Mouse (Mus musculus) intestine, embryonic 16.5 days (tissue): ENCODE measurements around the gene Pnmt. TPM values are rescaled to one million over a fixed set of nuclear protein-coding genes. Genes with fewer than 3 reads are reported as not detected.

Experiments
- ATAC-seq: fragments of 200-750 bp; cut with Nextera tagmentation; 2 replicates; pipeline ENCODE4 v1.8.0; 2017; ENCODE audit warnings: moderate TSS enrichment, moderate library complexity
- H3K27ac ChIP-seq: fragments of 300-500 bp; sonication (generic); 2 replicates; pipeline ENCODE4 v1.5.1; 2014; ENCODE audit warnings: mild to moderate bottlenecking, low read length
- H3K27me3 ChIP-seq: fragments of 300-500 bp; sonication (generic); replicated peaks from 2 replicates; pipeline ENCODE4 v1.6.1; 2014; ENCODE audit warnings: low read length, control low read depth, mixed read lengths; ENCODE audit not compliant: control insufficient read depth, insufficient read depth
- H3K36me3 ChIP-seq: fragments of 300-500 bp; sonication (generic); 2 replicates; pipeline ENCODE4 v1.6.1; 2014; ENCODE audit warnings: low read length, control low read depth; ENCODE audit not compliant: control insufficient read depth, insufficient read depth
- H3K4me1 ChIP-seq: fragments of 300-500 bp; sonication (generic); 2 replicates; pipeline ENCODE4 v1.6.1; 2014; ENCODE audit warnings: low read length, control low read depth, mixed read lengths; ENCODE audit not compliant: control insufficient read depth, insufficient read depth
- H3K4me2 ChIP-seq: fragments of 300-500 bp; sonication (generic); 2 replicates; pipeline ENCODE4 v1.6.1; 2014; ENCODE audit warnings: low read depth, low read length, control low read depth
- H3K4me3 ChIP-seq: fragments of 300-500 bp; sonication (generic); 2 replicates; pipeline ENCODE4 v1.5.1; 2014; ENCODE audit warnings: mild to moderate bottlenecking, low read length
- H3K9ac ChIP-seq: fragments of 300-500 bp; sonication (generic); 2 replicates; pipeline ENCODE4 v1.6.1; 2014; ENCODE audit warnings: low read depth, low read length
- H3K9me3 ChIP-seq: fragments of 300-500 bp; sonication (generic); 2 replicates; pipeline ENCODE4 v1.6.1; 2016; ENCODE audit warnings: low read length, control low read depth; ENCODE audit not compliant: control insufficient read depth
- WGBS: fragments of 180-500 bp; shearing (Covaris S2); extraction: QIAGEN DNeasy Blood & Tissue Kit; methylation state at CpG from one replicate; pipeline ENCODE4 v1.1.7; 2014; 5-methylcytosine and 5-hydroxymethylcytosine counted together
- polyA plus RNA-seq: library from polyadenylated mRNA; unstranded; fragments of >200 nt; fragmentation: Nextera tagmentation; extraction: Ambion mirVana; gene quantifications from 2 replicates; pipeline ENCODE4 v1.2.1, GENCODE M21; 2015

Pnmt gene
- polyA plus RNA-seq, 1 experiment from 2014 or later: 0.16 TPM

- no peaks in the 10 kb centered on the region for H3K9me3 ChIP-seq
- H3K36me3 ChIP-seq: no peaks in the 10 kb centered on the region
- 28% methylated on average over 9 of the region's 9 CpGs for WGBS
- no peak for ATAC-seq
- no peak overlapping the region for H3K4me2 ChIP-seq
- H3K4me1 ChIP-seq: peaks cover 34% of the 10 kb centered on the region
- no peak overlapping the region for H3K27ac ChIP-seq
- H3K9ac ChIP-seq: no peak overlapping the region
- no peak overlapping the region for H3K4me3 ChIP-seq
- peaks cover 17% of the 10 kb centered on the region for H3K27me3 ChIP-seq
Measured at GRCm38 (mm10) chr11:98389221-98389780, 3.1 kb downstream of the Pnmt start.

GRCm38 (mm10) chr11:98390141-98390540, 3.9 kb downstream of the Pnmt start:
- Histone ChIP-seq H3K9me3 (no peaks in the 10 kb centered on the region), H3K27me3 (peaks cover 14% of the 10 kb centered on the region), H3K4me3 (no peak overlapping the region), H3K4me2 (no peak overlapping the region), H3K4me1 (peaks cover 37% of the 10 kb centered on the region), H3K27ac (no peak overlapping the region), H3K36me3 (no peaks in the 10 kb centered on the region), H3K9ac (no peak overlapping the region)
- WGBS: 68% methylated on average over 12 of the region's 12 CpGs
- no peak for ATAC-seq

- Histone ChIP-seq H3K36me3 (no peaks in the 10 kb centered on the region), H3K4me3 (no peak overlapping the region), H3K9ac (peak overlapping the region; percentile 50; the same call in 1 of the 2 replicates), H3K27ac (peak overlapping the region; percentile 85), H3K9me3 (no peaks in the 10 kb centered on the region), H3K4me1 (peaks cover 37% of the 10 kb centered on the region), H3K4me2 (no peak overlapping the region), H3K27me3 (peaks cover 6% of the 10 kb centered on the region; the same call in 1 of the 2 replicates)
- no peak for ATAC-seq
- WGBS: 13% methylated on average over 6 of the region's 8 CpGs
Measured at GRCm38 (mm10) chr11:98392034-98392433, 5.8 kb downstream of the Pnmt start.

GRCm38 (mm10) chr11:98392645-98393044, 6.4 kb downstream of the Pnmt start:
- Histone ChIP-seq H3K4me3 (no peak overlapping the region), H3K9ac (peak overlapping the region; percentile 50; the same call in 1 of the 2 replicates), H3K9me3 (no peaks in the 10 kb centered on the region), H3K4me1 (peaks cover 37% of the 10 kb centered on the region), H3K27ac (peak overlapping the region; percentile 85), H3K4me2 (peak overlapping the region; percentile 27; the same call in 1 of the 2 replicates), H3K36me3 (no peaks in the 10 kb centered on the region), H3K27me3 (peaks cover 2% of the 10 kb centered on the region; the same call in 1 of the 2 replicates)
- 30% methylated on average over 4 of the region's 4 CpGs for WGBS
- peak; percentile 43 for ATAC-seq

- no peak overlapping the region for H3K4me3 ChIP-seq
- peaks cover 37% of the 10 kb centered on the region for H3K4me1 ChIP-seq
- 66% methylated on average over 6 of the region's 6 CpGs for WGBS
- H3K4me2 ChIP-seq: peak overlapping the region; percentile 27; the same call in 1 of the 2 replicates
- no peaks in the 10 kb centered on the region for H3K9me3 ChIP-seq
- H3K27me3 ChIP-seq: no peaks in the 10 kb centered on the region
- peak overlapping the region; percentile 50; the same call in 1 of the 2 replicates for H3K9ac ChIP-seq
- H3K36me3 ChIP-seq: no peaks in the 10 kb centered on the region
- peak; percentile 45 for ATAC-seq
- H3K27ac ChIP-seq: peak overlapping the region; percentile 92
Measured at GRCm38 (mm10) chr11:98393317-98393716, 7.1 kb downstream of the Pnmt start.

- no peak for ATAC-seq
- H3K4me1 ChIP-seq: peaks cover 36% of the 10 kb centered on the region
- H3K27me3 ChIP-seq: no peaks in the 10 kb centered on the region
- no peaks in the 10 kb centered on the region for H3K9me3 ChIP-seq
- no peak overlapping the region for H3K4me3 ChIP-seq
- peak overlapping the region; percentile 92 for H3K27ac ChIP-seq
- no peaks in the 10 kb centered on the region for H3K36me3 ChIP-seq
- no peak overlapping the region; the same call in 1 of the 2 replicates for H3K9ac ChIP-seq
- H3K4me2 ChIP-seq: no peak overlapping the region
- 45% methylated on average over 6 of the region's 6 CpGs for WGBS
Measured at GRCm38 (mm10) chr11:98394301-98394700, 8.1 kb downstream of the Pnmt start.

- Histone ChIP-seq H3K9ac (0 out of 2 replicates have a peak overlapping the region, but pooled peaks have one; percentile 29), H3K27ac (peak overlapping the region; percentile 92), H3K4me1 (peaks cover 41% of the 10 kb centered on the region), H3K36me3 (no peaks in the 10 kb centered on the region), H3K9me3 (no peaks in the 10 kb centered on the region), H3K4me3 (no peak overlapping the region), H3K27me3 (no peaks in the 10 kb centered on the region), H3K4me2 (no peak overlapping the region)
- 38% methylated on average over 4 of the region's 4 CpGs for WGBS
- ATAC-seq: peak; percentile 90
Measured at GRCm38 (mm10) chr11:98395041-98395440, 8.8 kb downstream of the Pnmt start.

GRCm38 (mm10) chr11:98397946-98398345, 11.7 kb downstream of the Pnmt start:
- Histone ChIP-seq H3K4me2 (no peak overlapping the region), H3K9ac (no peak overlapping the region), H3K27ac (no peak overlapping the region), H3K9me3 (no peaks in the 10 kb centered on the region), H3K4me1 (peaks cover 32% of the 10 kb centered on the region), H3K36me3 (no peaks in the 10 kb centered on the region), H3K4me3 (no peak overlapping the region), H3K27me3 (no peaks in the 10 kb centered on the region)
- WGBS: 90% methylated on average over 7 of the region's 7 CpGs
- ATAC-seq: no peak

- H3K27me3 ChIP-seq: no peaks in the 10 kb centered on the region
- peak within 1 kb of the TSS; percentile 100 for H3K27ac ChIP-seq
- H3K36me3 ChIP-seq: no peaks in the 10 kb centered on the region
- peak within 1 kb of the TSS; percentile 80 for H3K4me2 ChIP-seq
- ATAC-seq: peak; percentile 85
- peak within 1 kb of the TSS; percentile 79 for H3K4me3 ChIP-seq
- H3K4me1 ChIP-seq: peaks cover 15% of the 10 kb centered on the region; the same call in 1 of the 2 replicates
- peak within 1 kb of the TSS; percentile 90 for H3K9ac ChIP-seq
- H3K9me3 ChIP-seq: no peaks in the 10 kb centered on the region
- WGBS: under 1% methylated on average over 40 of the region's 40 CpGs
Measured at GRCm38 (mm10) chr11:98400161-98400726, 14.0 kb downstream of the Pnmt start, which contains the start of gene Pgap3. Pgap3 (minus strand) TSS chr11:98400490.
